ENCODE assay signal across 27 mouse cellular contexts in genomic region chr1:60771771-60772170, GRCm38 (mm10).
"Had no signal": no experiment of that assay in that cellular context is flagged by ENCODE, and none has a peak within 500 bp of the region (broad histone marks: within the 10 kb centered on the region; RNA-seq: fewer than 3 reads in every experiment).

No protein-coding gene starts in this region.

- H3K36me3 ChIP-seq: embryonic facial prominence, embryonic 10.5 days; embryonic facial prominence, embryonic 12.5 days; embryonic facial prominence, embryonic 13.5 days; embryonic facial prominence, embryonic 15.5 days; forebrain, embryonic 10.5 days; forebrain, embryonic 12.5 days; forebrain, embryonic 15.5 days; heart, embryonic 10.5 days had no signal

- H3K27me3 ChIP-seq: embryonic facial prominence, embryonic 12.5 days; embryonic facial prominence, embryonic 13.5 days; embryonic facial prominence, embryonic 15.5 days; forebrain, embryonic 12.5 days; forebrain, embryonic 13.5 days; forebrain, embryonic 15.5 days had no signal

- DNase-seq: cerebellum, adult 9-11 months; cerebellum, postnatal 10 days; cerebellum, postnatal 14 days; cerebellum, postnatal 25 days; cerebellum, postnatal 36 days; embryo, embryonic 11 days; forebrain, postnatal 0 days; gastrocnemius, adult 2 months; gastrocnemius, postnatal 10 days; gastrocnemius, postnatal 14 days; gastrocnemius, postnatal 25 days; gastrocnemius, postnatal 36 days; heart, adult 11 months; heart, adult 18-20 months; heart, adult 2 months had no signal

- ATAC-seq: forebrain, embryonic 13.5 days; forebrain, embryonic 14.5 days; forebrain, embryonic 15.5 days; forebrain, embryonic 16.5 days; forebrain, postnatal 0 days had no signal

- H3K4me1 ChIP-seq: embryonic facial prominence, embryonic 10.5 days; embryonic facial prominence, embryonic 12.5 days; embryonic facial prominence, embryonic 13.5 days; embryonic facial prominence, embryonic 15.5 days; forebrain, embryonic 10.5 days; forebrain, embryonic 12.5 days; forebrain, embryonic 13.5 days; forebrain, embryonic 15.5 days; heart, embryonic 10.5 days had no signal

- H3K9ac ChIP-seq: embryonic facial prominence, embryonic 12.5 days; embryonic facial prominence, embryonic 13.5 days; embryonic facial prominence, embryonic 15.5 days; forebrain, embryonic 12.5 days; forebrain, embryonic 13.5 days; forebrain, embryonic 15.5 days; forebrain, postnatal 0 days had no signal

- H3K9me3 ChIP-seq: embryonic facial prominence, embryonic 10.5 days; embryonic facial prominence, embryonic 12.5 days; embryonic facial prominence, embryonic 13.5 days; embryonic facial prominence, embryonic 15.5 days; forebrain, embryonic 10.5 days; forebrain, embryonic 12.5 days; forebrain, embryonic 13.5 days; forebrain, embryonic 15.5 days; heart, embryonic 10.5 days had no signal

- H3K4me3 ChIP-seq: embryonic facial prominence, embryonic 10.5 days; embryonic facial prominence, embryonic 12.5 days; embryonic facial prominence, embryonic 13.5 days; embryonic facial prominence, embryonic 15.5 days; erythroblast, embryonic 14.5 days; forebrain, embryonic 10.5 days; forebrain, embryonic 12.5 days; forebrain, embryonic 13.5 days; forebrain, embryonic 15.5 days; gastrocnemius, adult 2 months; heart, adult 2 months; heart, embryonic 10.5 days had no signal

- H3K27ac ChIP-seq: embryonic facial prominence, embryonic 10.5 days; embryonic facial prominence, embryonic 12.5 days; embryonic facial prominence, embryonic 13.5 days; embryonic facial prominence, embryonic 15.5 days; forebrain, embryonic 10.5 days; forebrain, embryonic 12.5 days; forebrain, embryonic 13.5 days; forebrain, embryonic 15.5 days; gastrocnemius, adult 2 months; heart, adult 2 months; heart, embryonic 10.5 days had no signal

- H3K4me2 ChIP-seq: embryonic facial prominence, embryonic 12.5 days; embryonic facial prominence, embryonic 13.5 days; embryonic facial prominence, embryonic 15.5 days; forebrain, embryonic 12.5 days; forebrain, embryonic 13.5 days; forebrain, embryonic 15.5 days had no signal
